Mouse (Mus musculus) megakaryocyte progenitor cell, adult 5-6 weeks (primary cell): ENCODE results near the gene Gm12789. TPM values are rescaled to one million over a fixed set of nuclear protein-coding genes. Genes with fewer than 3 reads are reported as not detected.
"Not testable (repeated sequence)": the region's sequence is repeated elsewhere in the genome, so short reads cannot be mapped to it uniquely, and the experiment has no call there.

ENCODE experiments used
- ATAC-seq: replicated peaks from 2 replicates; pipeline ENCODE4 v1.8.0; 2016; ENCODE audit warnings: mild to moderate bottlenecking, moderate TSS enrichment, inconsistent platforms; ENCODE audit not compliant: poor library complexity
- total RNA-seq, 2 experiments: library from RNA; stranded (forward) in 1 of 2; stranded (reverse) in 1 of 2; fragments of 157-497, 149-512 nt in 1 of 2; fragments of 200-1000 nt in 1 of 2; gene quantifications; 2 replicates each; pipeline versions ENCODE4 v1.2.3 to v1.2.4; 2015 to 2017

Gm12789 gene
- total RNA-seq (2015) (not detected in 2 replicates), total RNA-seq (2017) (not detected in 2 replicates)

DNA sequence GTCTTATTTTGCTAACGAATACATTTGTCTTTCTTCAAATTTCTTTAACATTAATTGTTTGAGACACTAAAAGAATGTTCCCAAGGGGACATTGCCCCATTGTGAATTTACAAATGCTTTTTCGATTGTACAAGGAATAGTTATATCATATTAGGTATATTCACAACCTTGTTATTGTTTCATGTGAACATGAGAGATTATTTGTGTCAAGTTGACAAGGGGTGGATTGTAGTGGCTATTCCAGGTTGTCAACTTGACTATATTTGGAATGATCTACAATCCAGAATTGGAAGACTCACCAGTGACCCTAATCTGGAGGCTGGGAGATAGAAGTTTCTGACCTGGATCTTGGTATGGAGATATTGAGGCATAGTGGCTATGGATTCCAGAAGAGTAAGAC is at the start of gene Gm12789:
Gene Gm12789, plus strand, starts transcription at position 301 of the 400 bp plus-strand sequence.
- not testable (repeated sequence) for ATAC-seq

GRCm38 (mm10) chr4:101940107-101940506 is 46.3 kb upstream of the Gm12789 start, which contains the start of gene Gm12794:
Gm12794 (plus strand) TSS chr4:101940407.
- not testable (repeated sequence) for ATAC-seq

GRCm38 (mm10) chr4:101980949-101981348 is 5.5 kb upstream of the Gm12789 start, which contains the start of gene Gm12790:
Gm12790 (minus strand) TSS chr4:101981049.
- not testable (repeated sequence) for ATAC-seq

GRCm38 (mm10) chr4:101985678-101986077 is 748 bp upstream of the Gm12789 start:
- ATAC-seq = no peak

DNA sequence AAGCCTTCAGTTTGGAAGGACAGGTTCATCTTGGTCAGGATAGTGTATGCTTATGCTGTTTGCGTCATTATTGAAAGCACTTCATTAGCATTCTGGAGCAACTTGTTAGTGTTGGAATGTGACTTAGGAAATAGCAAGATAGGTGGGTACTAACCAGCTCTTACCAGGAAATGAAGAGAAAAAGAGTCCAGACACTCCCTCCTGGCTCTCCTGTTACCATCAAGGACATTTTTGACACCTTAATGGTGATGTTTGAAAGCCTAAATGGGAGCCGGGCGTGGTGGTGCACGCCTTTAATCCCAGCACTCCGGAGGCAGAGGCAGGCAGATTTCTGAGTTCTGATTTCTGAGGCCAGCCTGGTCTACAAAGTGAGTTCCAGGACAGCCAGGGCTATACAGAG is 11.0 kb downstream of the Gm12789 start:
- ATAC-seq = no peak

DNA sequence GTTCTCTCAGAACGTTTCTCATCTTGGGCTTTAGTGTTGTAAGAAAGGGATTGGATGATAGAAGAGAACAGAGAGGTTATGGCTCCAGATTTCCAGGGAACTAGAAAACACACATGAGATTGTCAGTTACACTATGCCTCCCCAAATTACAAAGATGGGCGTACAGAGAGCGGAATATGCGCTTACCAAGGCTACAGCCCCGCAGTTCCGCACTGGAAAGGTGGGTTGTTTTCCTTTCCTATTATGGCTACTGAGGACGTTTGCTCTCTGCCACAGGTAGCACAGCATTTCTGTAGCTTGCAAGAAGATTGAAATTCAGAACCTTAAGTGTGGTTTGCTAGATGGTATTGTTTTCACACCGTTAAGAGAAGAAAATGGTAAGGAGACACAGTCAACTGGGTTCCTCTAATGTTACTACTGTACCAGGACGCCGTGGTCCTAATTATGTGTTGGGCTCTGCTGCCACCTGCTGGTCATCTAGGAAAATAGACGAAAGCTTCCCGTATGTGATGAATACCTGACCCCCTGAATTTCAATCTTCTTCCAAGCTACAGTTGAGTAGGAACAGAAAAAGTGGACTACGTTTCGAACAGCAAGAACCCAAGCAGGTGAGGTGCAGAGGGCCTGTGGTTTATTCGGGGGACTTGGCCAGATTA is 12.0 kb downstream of the Gm12789 start:
- peak; percentile 98 for ATAC-seq

DNA sequence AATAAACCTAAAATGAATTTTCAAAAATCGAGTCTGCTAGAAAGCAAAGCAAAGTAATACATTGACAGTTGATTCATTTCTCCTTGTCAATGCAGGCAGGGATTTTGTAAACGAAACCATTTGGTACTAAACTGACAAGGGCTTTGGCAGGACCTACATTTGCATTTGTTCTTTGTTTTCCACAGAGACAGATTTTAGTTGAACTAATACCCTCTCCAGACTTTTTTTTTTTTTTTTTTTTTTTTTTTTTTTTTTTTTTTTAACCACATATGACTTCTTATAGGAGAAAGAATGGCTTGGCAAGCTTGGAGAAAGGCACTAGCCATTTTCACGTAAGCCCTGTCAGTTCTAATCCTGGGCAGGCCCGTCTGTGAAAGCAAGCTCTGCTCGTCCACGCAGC is 40.2 kb downstream of the Gm12789 start:
- no peak for ATAC-seq

Other genes with a start within 250 kb of the Gm12789 start
- not detected in 2 replicates for gene B020004J07Rik, start 142.6 kb upstream of the Gm12789 start, total RNA-seq (2015)
- gene B020004J07Rik, start 142.6 kb upstream of the Gm12789 start, total RNA-seq (2017) = not detected in 2 replicates
- not detected in 2 replicates for gene C130073F10Rik, start 92.8 kb upstream of the Gm12789 start, total RNA-seq (2015)
- not detected in 2 replicates for gene C130073F10Rik, start 92.8 kb upstream of the Gm12789 start, total RNA-seq (2017)
- gene Gm12800, start 77.5 kb upstream of the Gm12789 start, total RNA-seq (2015) = not detected in 2 replicates
- not detected in 2 replicates for gene Gm12800, start 77.5 kb upstream of the Gm12789 start, total RNA-seq (2017)
- gene Gm12794, start 46.2 kb upstream of the Gm12789 start, total RNA-seq (2015) = not detected in 2 replicates
- gene Gm12794, start 46.2 kb upstream of the Gm12789 start, total RNA-seq (2017) = not detected in 2 replicates
- gene Gm12790, start 5.6 kb upstream of the Gm12789 start, total RNA-seq (2015) = not detected in 2 replicates
- not detected in 2 replicates for gene Gm12790, start 5.6 kb upstream of the Gm12789 start, total RNA-seq (2017)
- 16.1 and 22.6 TPM in 2 replicates for gene Pde4b, start 100.9 kb downstream of the Gm12789 start, total RNA-seq (2015)
- 14.4 and 19.2 TPM in 2 replicates for gene Pde4b, start 100.9 kb downstream of the Gm12789 start, total RNA-seq (2017)